Mouse (Mus musculus) 416B (cell line): ENCODE measurements around the gene Notch4.
A peak's percentile ranks its signal among the peaks of the same experiment; 100 is the strongest.

Source experiments
- DNase-seq: peaks from one replicate; pipeline ENCODE4 v3.0.0; 2011; ENCODE audit warnings: low read depth

Notch4 gene

GRCm38 (mm10) chr17:34593752-34594525 lies 29.9 kb downstream of the Notch4 start:
- DNase-seq = no peak

DNA sequence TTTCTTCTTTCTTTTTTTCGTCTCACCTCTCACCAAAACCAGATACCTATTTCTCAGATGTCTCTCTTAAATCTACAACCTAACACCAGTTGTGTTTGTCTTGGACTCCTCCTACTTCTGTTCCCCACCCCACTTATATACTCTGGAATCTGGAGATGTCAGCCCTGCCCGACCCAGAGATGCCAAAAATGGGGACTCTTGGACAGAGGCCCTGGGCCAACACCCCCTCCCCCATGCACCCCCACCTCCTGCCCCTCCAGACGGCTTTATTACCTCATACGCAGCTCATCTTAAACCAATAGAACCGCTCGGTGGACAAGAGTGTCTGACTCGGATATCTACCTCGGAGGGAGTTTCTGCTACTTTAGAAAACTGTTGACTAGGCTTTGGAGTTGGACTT lies 32.0 kb downstream of the Notch4 start:
- DNase-seq = no peak

GRCm38 (mm10) chr17:34597566-34598095 lies 33.6 kb downstream of the Notch4 start, which contains the start of gene Ager:
Ager (plus strand) TSS chr17:34597862.
- no peak for DNase-seq

GRCm38 (mm10) chr17:34599891-34600290 lies 35.8 kb downstream of the Notch4 start:
- no peak for DNase-seq

- no peak for DNase-seq
These were observed 37.7 kb downstream of the Notch4 start for GRCm38 (mm10) chr17:34601796-34602195.

DNA sequence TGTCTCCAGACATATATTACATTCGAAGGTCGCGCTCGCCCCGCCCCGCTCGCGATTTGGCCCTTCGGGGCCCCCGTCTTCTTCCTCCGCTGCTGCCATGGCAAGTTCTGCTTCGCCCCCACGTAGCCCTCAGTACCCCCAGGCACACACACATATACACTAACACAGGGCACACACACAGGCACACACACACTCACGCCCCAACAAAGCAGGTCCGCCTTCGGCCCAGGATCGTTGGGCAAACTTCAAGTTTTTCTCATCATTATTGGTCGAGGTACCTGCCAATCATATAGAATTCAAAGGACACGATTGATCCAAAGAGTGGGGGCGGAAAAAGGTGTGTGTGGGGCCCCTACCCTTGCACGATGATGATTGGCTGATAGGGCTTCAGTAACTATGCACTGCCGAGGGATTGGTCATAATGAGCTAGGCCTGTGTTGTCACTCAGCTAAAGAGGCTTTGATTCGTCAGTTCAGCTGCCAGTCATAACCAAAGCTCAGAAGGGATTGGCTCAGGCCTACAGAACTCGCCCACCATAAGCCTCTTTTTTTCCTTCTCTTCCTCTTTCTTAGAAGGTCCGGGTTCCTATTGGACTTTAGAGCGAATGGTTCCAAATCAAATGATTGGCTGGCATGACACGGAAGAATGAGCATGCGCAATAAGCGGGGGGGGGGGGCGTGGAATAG lies 39.5 kb downstream of the Notch4 start, which contains the start of gene Rnf5:
TSS of gene Rnf5 (minus strand) at position 316 of the 686 bp plus-strand sequence.
- peak; percentile 100 for DNase-seq

DNA sequence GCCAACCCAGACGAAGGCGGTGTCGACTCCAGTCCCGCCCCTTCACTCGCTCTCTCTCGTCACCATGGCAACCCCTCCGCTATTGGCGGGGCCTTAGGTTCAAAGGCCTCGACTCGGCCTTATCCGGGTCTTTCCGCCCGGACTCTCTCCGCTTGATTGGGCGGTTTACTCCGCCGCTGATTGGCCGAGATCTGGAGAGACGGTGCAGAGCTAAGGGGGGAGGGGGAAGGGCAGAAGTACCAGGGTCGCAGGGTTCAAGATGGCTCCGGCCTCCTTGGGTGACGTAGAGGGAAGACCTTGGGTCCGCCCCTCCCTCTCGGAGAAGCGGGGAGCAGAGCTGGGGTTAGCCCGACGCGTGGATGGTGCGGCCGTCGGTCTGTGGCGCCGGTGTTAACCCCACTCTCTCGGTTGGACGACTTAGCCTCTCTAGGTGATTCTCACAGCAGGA lies 40.0 kb downstream of the Notch4 start, which contains the start of gene Agpat1:
TSS of gene Agpat1 (plus strand) at position 202 of the 448 bp plus-strand sequence.
- DNase-seq = peak; percentile 100

DNA sequence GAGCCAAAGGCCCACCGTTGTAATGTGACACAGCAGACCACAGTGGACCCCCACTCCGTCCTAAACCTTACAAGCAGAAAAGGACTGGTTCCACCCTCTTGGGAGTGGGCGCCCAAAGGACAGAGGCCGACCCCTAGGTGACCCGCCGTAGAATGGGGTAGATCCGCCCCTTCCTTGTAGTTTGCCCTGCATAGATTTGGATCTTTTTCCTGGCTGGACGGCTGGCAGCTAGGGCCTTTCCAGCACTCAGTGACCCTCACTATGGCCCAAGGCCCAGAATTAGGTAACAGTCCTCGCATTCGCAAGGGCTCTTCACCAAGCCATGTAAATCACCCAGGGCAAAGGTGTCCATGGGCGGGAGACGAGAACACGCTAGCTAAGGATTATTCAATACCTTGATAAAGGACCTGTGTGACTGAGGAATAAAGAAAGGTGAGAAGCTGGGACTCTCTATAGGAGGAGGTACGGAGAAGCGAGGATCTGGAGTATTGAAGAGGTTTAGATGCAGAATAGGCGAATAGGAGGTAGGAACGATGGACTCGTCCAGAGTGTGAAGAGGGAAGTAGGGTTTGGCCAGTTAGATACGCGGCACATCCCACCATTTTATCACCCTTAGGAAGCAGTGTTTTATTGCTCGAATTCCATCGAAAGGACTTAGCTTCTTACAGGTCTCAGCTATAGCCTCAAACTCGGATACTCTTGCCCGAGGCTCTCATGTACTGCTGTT lies 40.6 kb downstream of the Notch4 start:
- peak; percentile 69 for DNase-seq

DNA sequence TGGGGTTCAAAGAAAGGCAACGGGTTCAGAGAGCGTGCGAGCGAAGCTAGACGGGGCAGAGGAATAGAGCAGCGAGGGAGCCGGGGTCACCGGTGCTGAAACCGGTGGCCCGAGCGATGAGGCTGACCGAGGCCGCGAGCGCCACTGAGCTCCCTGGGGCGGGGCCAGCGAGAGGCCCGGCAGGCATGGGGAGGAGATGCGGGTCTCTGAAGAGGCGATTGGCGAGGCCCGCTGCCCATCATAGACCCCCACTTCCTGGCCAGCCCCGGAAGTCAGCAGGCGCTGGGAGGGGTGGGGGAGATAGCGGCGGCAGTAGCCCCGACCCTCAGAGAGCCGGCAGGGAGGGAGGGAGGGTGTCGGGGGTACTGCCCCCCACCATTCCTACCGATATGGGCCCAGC lies 41.5 kb downstream of the Notch4 start:
- peak; percentile 96 for DNase-seq

DNA sequence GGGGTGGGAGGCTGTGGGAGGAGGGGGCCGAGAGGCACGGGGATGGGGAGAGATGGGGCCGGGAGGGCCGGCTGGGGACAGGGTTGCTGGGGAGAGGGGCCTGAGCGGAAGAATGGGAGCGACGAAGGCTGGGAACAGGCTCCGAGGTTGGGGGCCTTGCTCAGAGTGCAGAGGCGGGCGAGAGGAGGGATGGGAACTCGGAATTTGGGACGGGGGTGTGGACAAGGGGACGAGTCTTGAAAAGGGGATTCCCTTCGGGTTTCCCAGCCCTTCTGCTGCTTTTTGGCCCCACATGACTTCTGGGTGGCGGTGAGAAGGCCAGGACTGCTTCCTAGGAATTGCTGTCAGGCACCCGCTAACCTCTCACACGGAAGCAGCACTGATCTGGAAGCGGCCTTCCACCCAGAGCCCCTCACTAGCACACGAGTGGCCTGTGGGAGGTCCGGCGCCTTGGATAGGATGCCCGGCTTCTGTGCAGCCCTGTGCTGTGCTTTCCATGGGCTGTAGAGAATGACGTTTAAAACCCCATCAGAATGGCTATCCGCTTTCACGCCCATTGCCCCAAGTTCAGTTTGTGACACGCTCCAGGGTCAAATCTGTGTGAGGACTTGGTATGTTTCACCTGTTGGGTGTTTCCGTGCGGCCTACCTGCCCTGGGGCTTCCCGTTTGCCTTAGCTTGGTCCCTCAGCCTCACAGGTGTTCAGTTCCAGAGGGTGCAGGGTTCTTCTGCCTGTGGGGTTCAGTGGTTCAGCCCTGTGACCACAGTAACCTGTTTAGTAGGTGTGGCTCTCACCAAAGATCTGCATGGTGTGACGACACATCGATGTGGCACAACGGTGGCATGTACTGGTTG lies 42.3 kb downstream of the Notch4 start:
- DNase-seq = no peak

GRCm38 (mm10) chr17:34607997-34608396 lies 43.9 kb downstream of the Notch4 start:
- DNase-seq = no peak

DNA sequence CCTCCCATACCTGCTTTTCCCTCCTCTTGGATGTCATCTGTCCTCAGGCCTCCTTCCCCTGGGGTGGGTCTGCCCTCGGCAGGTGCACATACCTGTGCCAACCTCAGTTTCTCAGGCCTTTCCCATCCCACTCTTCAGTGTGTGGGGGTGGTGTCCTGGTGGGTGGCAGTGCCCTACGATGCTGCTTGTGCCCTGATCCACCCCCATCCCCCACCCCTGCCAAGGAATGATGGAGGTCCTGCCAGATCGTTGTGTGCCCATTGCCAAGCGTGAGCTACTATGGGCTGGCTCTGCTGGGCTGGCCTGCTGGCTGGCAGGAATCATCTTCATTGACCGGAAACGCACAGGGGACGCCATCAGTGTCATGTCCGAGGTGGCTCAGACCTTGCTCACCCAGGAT lies 47.0 kb downstream of the Notch4 start:
- DNase-seq = no peak

DNA sequence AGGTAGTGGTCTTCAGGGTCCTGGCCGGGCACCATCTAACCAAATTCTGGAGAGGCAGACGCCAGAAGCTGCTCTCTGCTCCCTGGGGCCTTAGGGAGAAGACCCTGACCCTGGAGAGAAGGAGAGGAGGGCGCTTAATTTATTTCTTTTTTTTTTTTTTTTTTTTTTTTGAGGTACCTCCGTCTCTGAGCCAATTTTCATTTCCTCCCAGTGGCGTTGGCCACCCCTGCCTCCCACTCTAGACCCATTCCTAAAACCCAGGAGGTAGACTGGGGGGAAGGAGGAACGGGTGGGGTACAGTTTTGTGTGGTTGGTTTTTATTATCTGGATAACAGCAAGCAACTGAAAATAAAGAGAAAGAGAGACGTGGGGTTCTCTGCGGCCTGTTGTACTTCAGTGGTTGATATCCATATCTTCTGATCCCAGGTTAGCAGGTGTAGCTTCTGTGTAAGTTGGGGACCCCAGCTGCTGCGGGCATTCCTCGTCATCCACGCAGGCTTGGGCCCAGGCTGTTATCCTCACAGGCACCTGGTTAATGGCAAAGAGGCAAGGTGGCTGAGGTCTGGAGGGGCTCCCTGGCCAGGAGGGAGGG lies 49.1 kb downstream of the Notch4 start:
- DNase-seq = no peak

- DNase-seq = no peak
These were observed 49.8 kb downstream of the Notch4 start for GRCm38 (mm10) chr17:34613830-34614229.

DNA sequence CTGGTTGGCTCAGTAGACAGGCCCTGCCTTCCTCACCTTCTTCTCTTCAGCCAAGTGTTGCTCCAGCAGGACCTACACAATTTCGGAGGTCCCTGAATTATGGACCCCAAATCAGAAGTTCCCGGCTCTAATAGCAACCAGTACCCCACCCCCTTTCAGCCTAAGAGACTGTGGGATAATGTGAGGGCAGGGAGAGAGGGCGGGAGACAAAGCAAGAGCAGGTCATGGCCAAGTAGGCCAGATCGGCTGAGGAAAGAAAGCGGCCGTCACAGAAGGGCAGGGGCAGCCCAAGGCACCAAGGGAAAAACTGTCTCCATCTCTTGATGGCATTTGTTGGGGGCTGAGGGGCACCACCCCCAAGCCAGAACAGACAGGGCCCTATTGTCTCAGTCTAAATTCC lies 51.8 kb downstream of the Notch4 start, which contains the start of gene Egfl8:
TSS of gene Egfl8 (minus strand) at position 101 of the 400 bp plus-strand sequence.
- no peak for DNase-seq

GRCm38 (mm10) chr17:34618999-34619398 lies 54.9 kb downstream of the Notch4 start:
- peak; percentile 83 for DNase-seq

DNA sequence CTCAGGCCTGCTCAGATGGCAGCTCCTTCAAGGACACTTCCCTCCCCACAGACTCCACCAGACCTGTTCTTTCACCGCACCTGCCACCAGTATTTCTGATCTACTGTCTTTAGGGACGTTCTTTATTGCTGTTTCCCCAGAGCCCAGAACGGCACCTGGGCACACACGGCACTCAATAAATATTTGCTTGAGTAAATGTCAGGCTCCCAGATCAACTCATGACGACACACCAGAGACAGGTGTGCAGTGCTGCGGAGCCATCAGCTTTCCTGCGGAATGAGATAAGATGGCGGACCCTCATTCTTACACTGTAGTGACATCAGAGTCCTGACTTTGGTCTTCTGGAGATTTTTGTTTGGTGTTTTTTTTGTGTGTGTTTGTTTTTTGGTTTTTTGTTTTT lies 56.9 kb downstream of the Notch4 start:
- no peak for DNase-seq

GRCm38 (mm10) chr17:34623161-34623560 lies 59.1 kb downstream of the Notch4 start:
- DNase-seq = peak; percentile 24

DNA sequence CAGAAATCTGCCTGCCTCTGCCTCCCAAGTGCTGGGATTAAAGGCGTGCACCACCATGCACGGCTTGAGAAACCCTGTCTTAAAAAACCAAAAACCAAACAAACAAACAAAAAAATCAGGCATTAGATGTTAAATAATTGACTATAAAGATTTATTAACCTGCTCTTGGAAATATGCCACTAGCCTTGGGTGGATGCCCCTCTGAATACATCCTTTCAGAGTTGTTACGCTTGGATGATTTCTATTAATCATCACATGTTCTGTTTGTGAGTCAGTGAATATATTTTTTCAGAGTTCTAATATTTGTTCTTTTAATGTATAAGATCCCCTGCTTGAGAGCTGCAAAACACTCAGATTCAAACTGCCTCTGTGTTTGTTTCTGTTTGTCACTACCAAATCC lies 60.9 kb downstream of the Notch4 start:
- DNase-seq = no peak

GRCm38 (mm10) chr17:34626062-34626772 lies 62.1 kb downstream of the Notch4 start:
- no peak for DNase-seq
